Mouse (Mus musculus) kidney, adult 18-20 months (tissue): ENCODE results near the gene Msn.
"Not testable (repeated sequence)": the region's sequence is repeated elsewhere in the genome, so short reads cannot be mapped to it uniquely, and the experiment has no call there.

ENCODE experiments used
- DNase-seq: peaks from one replicate; pipeline ENCODE4 v3.0.0; 2021

The Msn gene

DNA sequence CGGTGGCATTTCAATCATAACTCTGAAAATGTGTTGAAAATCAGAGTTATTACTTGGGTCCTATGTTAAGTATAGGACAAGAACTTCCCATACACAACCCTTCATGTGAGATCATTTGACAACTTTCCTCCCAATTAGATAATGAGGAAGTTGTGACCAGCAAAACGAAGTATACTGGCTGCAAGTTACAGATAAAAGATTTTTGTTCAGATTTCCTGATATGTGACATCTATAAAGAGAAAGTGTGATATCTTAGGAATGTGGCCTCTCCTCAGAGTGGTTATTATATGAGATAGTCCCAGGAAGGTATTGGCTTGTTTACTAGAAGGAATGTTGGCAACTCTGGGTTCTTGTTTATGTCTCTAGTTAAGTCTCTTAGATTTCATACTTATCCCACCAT is 52.4 kb downstream of the Msn start:
- DNase-seq = no peak

DNA sequence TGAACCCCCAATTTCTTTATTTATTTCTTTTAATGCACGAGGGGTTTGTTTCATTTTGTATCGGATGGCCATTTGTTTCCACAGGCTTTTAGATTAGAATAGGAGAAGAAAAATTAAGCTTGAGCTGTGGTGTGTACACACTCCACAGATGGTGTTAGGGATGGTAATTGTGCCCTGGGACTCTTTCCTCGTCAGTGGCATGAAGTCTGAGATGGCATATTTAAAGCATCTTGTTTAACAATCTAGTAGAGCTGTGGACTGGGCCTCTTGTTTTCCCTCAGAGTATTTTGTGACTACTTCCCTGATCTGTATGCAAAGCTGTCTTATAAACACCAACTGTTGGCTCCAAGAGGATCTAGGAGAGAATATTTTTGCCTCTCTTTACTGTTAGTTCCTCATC is 57.5 kb downstream of the Msn start:
- no peak for DNase-seq

DNA sequence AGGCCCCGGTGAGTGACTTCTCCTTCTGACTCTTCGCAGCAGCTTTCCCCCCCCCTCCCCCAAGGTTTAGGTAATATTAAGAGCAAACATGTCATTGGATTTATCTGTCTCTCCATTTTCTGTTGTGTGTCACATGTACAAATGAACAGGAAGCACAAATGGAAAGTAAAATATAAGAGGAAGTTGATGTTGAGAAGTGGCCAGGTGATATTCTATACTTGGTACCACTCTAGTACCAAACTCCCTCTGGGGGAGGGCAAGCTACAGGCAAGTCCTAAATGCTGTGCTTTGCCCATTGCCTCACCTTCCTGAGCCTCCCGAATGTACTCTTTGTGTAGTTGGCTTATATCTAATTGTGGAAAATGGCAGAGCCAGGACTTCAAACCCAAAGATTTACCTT is 62.1 kb downstream of the Msn start:
- no peak for DNase-seq

DNA sequence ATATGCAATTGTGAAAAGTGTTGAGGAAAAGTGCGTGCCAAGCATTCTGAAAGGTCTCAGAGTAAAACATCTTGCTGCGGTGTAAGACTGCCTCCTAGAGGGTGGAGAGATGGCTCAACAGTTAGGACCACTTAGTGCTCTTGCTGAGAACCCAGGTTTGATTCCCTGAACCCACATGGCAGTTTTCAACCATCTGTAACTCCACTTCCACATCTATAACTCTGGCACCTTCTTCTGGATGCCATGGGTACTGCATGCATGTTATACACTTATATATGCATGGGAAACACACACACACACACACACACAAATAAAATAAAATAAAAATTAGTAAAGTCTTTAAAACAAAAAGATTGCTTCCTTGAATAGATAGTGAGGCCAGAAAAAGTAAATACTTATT is 66.7 kb downstream of the Msn start:
- DNase-seq = peak; percentile 21

DNA sequence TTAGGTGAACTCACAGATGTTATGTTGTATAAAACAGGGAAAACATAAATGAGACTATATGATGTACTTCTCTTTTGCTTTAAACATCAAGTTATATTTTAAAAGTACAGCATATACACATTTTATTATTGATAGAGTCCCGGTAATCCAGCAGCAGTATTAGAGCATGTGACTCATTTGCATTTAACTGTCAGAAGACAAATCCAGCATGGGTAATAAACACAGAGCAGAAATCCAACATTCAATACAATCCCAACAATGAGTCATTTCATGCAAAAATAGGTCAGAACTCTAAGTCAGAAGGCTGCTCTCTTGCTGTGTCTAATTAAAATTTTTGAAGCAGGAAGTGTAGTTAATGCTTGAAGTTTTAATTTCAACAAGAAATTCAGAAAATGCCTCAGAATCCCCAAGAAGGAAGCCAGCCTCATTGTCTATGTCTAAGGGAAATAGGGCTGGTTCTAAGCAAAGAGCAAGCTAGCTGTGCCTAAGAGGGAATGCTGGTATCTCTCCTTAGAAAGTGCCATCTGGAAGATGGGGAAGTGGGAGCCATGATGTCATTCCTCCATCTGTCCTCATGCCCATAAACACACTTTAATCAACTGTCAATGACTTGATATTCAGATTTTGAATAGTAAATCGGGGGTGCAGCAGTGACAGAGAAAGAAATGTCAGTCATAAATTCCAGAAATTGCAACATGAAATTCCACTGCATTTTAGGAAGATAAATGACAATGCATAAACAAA is 76.0 kb downstream of the Msn start:
- no peak for DNase-seq

DNA sequence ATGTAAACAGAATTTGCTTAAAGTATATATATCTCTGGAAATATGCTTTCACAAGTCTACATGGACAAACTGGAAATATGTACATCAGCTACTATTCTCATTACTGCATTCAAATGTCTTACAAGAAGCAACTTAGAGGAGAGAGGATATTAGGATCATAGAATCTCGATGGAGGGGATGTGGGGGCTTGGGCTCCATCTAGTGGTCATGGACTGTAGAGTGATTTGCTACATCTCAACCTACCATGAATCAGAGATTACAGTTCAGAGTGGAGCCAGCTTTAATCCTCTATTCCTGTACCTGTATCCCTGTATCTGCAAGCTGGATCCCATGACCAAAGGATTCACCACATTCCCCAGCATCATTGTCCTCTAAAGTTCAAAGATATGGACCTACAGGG is 82.6 kb downstream of the Msn start:
- peak; percentile 25 for DNase-seq

DNA sequence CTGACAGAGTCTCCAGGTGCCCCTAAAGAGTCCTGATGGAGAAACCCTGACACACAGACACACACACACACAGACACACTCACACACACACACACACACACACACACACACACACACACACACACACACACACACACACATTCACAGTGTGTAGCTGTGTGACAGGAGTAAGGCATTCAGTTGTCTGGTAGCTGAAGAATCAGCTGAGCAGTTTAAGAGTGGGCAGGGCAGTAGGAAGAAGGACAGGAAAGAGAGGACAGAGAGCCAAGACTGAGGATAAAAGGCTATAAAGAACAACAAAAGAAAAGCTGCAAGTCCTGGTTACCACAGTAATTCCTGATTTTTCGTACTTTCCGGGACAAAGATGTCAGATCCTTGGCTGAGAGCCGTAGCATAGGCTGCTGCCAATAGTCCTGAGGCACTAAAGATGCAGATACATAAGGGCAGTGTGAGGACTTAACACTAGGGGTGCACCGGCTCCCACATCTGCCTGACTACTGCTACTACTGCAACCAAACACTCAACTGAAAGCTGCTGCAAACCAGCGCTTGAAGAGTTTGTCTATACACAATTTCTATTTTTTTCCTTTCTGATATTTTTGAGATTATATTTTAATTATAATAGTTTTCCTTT is 88.4 kb downstream of the Msn start:
- no peak for DNase-seq

DNA sequence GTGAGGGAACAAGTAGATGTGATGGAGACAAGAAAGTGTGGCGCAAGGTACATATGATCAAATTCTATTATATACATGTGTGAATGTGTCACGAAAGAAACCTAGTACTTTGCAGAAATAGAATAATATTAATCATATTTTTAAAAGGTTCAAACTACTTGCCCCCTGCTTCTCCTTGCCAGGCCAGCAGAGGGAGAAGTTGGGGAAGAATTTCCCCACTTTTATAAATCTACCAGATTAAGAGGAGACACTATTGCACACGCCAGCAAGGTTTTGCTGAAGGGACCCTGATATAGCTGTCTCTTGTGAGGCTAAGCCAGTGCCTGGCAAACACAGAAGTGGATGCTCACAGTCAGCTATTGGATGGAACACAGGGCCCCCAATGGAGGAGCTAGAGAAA is 109.3 kb downstream of the Msn start:
- not testable (repeated sequence) for DNase-seq

DNA sequence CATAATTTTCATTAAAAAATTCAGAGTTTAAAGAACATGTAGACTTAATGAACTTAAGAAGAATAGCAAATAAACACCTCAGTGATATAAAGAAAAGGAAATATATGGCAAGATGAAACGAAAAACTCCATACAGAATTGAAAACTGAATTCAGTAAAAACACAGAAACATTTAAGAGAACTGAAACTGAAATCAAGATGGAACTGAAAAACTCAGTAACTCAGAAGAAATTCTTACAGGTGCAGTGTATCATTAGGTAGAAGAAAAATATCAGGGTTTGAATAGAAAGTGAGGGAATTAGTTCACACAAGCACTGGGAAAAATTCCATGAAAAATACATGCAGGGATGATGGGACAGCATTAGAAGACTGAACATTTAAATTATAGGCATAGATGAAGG is 111.0 kb downstream of the Msn start:
- no peak for DNase-seq

DNA sequence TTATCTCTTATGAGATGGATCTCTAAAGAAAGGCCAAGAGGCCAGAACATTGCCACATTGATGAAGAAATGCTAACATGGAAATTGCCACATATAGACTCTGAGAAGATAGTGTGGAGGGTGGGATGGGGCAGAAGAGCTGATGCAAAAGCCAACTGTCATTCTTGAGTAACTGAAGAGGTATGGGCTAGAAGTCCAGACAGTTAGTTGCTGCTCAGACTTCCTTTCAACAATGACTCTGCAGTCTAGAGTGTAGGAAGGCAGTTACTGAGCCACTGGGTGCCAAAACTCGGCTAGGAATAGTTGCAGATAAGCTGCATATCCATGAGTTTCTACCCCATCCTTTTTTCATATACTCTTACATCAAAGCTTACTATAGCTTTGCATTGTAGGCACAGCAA is 122.2 kb downstream of the Msn start:
- no peak for DNase-seq
